Mouse (Mus musculus): Measurements from ENCODE around the gene Gm11127.

Gm11127 gene

DNA sequence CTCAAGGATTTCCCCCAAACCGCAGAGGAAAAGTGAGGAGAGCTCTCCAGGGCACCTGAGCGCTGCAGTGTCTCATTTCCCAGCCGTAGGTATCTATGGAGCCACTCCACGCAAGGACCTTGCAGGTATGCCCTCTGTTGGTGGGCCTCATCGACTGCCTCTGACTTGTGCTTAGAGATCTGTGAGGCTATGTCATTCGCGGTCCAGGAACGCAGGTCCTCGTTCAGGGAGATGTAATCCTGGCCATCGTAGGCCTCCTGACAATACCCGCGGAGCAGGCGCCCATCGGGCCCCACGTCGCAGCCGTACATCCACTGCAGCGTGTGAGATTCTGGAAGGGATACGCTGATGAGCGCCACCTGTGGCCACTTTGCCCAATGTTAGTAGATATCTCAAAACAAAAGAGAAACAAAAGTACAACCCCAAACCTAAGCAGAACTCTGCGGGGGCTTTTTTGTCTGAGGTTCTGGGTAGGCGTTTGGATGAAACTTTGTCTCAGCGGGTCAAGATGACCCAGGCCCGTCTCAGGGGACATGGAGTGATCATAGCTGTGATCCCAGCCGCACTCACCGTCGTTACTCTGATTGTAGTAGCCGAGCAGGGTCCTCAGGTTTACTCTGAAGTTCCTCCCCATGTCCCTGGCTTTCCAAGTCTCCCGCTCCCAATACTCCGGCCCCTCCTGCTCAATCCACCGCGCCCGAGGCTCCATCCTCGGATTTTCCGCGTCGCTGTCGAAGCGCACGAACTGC is 26.4 kb downstream of the Gm11127 start:
- in situ Hi-C loops (cut with MboI, MseI), result loop anchor here (5.0 kb wide), 2 partner anchors 34 to 81 kb away; no protein-coding TSS in a partner anchor

DNA sequence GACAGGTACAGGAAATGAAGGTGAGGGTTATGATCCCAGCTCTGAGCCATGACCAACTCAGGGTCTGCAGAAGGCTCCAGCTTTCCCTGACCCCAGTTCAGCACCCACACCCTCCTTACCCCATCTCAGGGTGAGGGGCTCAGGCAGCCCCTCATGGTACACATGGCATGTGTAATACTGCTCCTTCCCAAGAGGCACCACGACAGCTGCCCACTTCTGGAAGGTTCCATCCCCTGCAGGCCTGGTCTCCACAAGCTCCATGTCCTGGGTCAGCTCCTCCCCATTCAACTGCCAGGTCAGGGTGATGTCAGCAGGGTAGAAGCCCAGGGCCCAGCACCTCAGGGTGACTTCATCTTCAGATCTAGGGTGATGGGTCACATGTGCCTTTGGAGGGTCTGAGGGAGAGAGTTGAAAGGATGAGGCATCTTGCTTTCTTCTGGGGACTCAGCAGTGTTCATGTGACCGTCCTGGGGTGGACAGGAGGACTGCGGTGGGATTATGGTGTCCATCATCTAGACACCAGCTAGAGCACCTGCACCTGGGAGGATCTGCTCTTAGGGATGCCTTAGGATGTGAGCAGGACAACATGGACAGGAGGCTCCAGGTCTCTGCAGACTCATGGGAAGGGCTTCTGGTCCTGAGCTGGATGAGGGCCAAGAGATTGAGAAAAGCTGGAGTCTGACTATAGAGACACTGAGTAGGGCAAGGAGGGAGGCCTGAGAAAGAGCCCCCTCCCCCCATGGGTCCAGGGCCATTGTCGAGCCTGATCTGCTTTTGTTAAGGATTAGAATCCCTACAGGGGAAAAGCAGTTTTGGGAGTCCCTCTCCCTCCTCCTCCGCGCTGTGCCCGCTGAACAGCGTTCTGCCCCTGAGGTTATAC is 27.2 kb downstream of the Gm11127 start:
- in situ Hi-C loops (cut with MboI, MseI), result loop anchor here (5.0 kb wide), 2 partner anchors 34 to 81 kb away; no protein-coding TSS in a partner anchor

- in situ Hi-C loops (cut with MboI, MseI), result loop anchor here (5.0 kb wide), 2 partner anchors 33 to 82 kb away; no protein-coding TSS in a partner anchor
Measured at GRCm38 (mm10) chr17:36030046-36030702, 28.0 kb downstream of the Gm11127 start.

DNA sequence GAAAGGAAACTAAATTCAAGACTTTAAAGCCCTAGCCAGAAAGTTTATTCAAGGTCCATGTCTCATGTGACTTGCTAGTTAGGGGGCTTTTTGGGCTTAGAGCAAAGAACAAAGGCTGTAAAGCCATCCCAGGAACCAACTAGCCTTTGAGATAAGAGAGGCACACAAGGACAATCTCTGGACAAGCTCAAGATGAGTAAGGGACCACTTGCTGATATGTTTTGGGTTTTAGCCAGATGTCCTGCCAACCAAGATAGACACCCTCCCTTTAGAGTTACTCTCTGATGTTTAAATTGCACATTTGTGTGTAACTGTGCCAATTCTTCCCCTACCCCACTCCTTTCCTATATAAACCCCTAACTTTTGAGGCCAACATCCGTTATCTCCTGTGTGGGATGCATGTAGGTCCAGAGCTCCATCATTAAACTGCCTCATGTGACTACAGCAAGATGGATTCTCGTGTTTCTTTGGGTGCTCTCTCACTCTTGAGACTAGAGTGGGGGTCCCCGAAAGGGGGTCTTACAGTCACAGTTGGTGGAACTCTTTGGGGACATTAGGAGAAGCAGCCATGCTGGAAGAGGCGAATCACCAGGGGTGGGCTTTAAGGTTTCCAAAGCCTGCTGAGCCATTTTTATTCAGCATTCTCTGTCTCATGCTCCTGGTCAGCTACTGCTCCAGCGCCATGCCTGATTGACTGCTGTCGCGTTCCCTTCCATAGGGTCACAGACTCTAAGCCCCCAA is 29.1 kb downstream of the Gm11127 start:
- in situ Hi-C loops (cut with MboI, MseI), result no loop called here

- in situ Hi-C loops (cut with MboI, MseI), result no loop called here
Measured at GRCm38 (mm10) chr17:36027663-36028062, 30.5 kb downstream of the Gm11127 start.

GRCm38 (mm10) chr17:36025901-36026300 is 32.3 kb downstream of the Gm11127 start:
- in situ Hi-C loops (cut with MboI, MseI), result no loop called here

GRCm38 (mm10) chr17:36025197-36025596 is 33.0 kb downstream of the Gm11127 start:
- in situ Hi-C loops (cut with MboI, MseI), result no loop called here

DNA sequence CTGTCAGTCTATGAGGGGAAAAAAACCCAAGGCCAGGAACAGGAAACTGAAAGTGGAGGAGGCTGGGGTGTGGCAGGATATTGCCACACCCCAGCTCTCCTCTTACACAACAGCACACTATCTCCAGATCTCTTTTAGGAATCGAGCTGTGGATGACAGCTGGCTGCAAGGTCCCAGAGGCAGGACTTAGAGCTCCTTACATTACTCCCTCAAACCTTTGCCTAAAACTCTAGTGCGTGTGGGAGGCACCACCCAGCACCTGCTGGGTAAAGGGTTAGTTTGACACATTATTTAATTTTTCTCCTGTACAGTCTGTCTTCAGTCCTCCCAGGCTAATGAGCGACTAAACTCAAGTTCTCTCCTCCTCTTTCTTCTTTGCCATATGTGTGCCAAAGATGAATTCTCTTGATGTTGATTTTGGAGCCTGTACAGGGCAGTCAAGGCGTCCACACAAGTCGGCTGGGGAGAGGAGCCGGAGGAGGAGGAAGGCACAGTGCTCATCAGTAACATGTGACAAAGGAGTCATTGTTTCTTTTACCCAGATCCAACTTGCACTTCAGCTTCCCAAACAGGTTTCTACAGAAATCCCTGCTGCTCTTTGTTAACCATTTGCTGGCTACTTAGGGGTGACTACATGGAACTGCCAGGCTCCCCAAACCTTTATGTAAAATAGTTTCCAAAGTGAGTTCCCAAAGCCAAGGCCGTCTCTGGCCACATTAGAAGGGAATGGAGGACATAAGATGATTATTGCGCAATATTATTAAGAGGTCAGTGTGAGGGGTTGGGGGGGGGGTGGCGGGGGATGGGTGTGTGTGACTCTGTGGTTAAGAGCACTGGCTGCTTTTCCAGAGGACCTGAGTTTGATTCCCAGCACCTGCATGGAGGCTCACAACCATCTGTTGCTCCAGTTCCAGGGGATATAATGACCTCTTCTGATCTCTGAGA is 34.2 kb downstream of the Gm11127 start:
- in situ Hi-C loops (cut with MboI, MseI), result loop anchor here (25.0 kb wide), 1 partner anchor 812 kb away; the partner anchor contains the start of genes Gm16181, Lta and Tnf

GRCm38 (mm10) chr17:36022922-36023321 is 35.2 kb downstream of the Gm11127 start:
- in situ Hi-C loops (cut with MboI, MseI), result loop anchor here (25.0 kb wide), 1 partner anchor 811 kb away; the partner anchor contains the start of genes Gm16181, Lta and Tnf

DNA sequence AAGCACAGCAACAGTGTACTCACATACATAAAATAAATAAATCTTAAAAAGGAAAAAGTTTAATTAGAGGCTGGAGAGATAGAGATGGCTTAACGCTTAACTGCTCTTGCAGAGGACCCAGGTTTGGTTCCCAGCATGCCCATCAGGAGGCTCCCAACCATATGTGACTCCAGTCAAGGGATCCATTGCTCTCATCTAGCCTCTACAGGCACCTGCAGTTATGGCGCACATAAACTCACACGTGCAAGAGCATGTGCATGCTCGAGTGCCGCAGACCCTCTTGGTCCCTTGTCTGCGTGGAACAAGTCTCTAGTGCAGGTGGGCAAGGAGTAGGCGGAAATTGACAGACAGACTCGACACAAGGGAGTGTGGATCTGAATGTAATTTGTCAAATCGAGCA is 36.1 kb downstream of the Gm11127 start:
- in situ Hi-C loops (cut with MboI, MseI), result loop anchor here (25.0 kb wide), 1 partner anchor 810 kb away; the partner anchor contains the start of genes Gm16181, Lta and Tnf

DNA sequence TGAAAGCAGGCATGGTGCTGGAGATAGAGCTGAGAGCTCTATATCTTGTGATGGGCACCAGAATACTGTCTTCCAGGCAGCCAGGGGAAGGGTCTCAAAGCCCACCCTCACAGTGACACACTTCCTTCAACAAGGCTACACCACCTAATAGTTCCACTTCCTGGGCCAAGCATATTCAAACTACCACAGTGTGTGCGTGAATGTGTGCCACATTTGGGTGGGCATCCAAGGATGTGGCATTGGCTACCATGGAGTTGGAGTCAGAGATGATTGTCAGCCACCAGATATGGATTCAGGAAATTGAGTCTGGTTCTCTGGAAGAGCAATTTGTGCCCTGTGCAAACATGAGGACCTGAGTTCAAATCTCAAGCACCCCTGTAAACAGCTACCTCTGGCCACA is 36.9 kb downstream of the Gm11127 start:
- in situ Hi-C loops (cut with MboI, MseI), result loop anchor here (25.0 kb wide), 1 partner anchor 809 kb away; the partner anchor contains the start of genes Gm16181, Lta and Tnf

GRCm38 (mm10) chr17:36020191-36021073 is 37.7 kb downstream of the Gm11127 start, which contains the start of gene H2-T24:
Gene H2-T24, minus strand, starts transcription at chr17:36020560.
- in situ Hi-C loops (cut with MboI, MseI), result loop anchor here (25.0 kb wide), 1 partner anchor 808 kb away; the partner anchor contains the start of genes Gm16181, Lta and Tnf

DNA sequence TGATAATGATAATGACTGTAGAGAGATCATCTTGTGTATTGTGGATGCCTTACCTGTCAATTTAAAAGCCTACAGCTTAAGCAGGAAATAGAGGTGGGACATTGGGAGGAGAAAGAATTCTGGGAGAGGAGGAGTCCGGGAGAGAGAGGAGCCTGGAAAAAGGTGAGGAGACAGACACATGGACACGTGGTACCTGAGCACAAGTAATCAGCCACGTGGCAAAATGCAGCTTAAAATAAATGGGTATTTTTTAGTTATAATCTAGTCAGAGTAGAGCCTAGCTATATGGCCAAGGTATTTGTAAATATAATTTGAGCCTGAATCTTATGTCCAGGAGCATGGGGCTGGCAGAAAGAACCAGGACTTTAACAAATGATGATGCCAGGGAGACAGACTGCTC is 38.7 kb downstream of the Gm11127 start:
- in situ Hi-C loops (cut with MboI, MseI), result loop anchor here (25.0 kb wide), 1 partner anchor 807 kb away; the partner anchor contains the start of genes Gm16181, Lta and Tnf

- in situ Hi-C loops (cut with MboI, MseI), result loop anchor here (25.0 kb wide), 1 partner anchor 807 kb away; the partner anchor contains the start of genes Gm16181, Lta and Tnf
Measured at GRCm38 (mm10) chr17:36018979-36019378, 39.2 kb downstream of the Gm11127 start.

- in situ Hi-C loops (cut with MboI, MseI), result loop anchor here (25.0 kb wide), 1 partner anchor 805 kb away; the partner anchor contains the start of genes Gm16181, Lta and Tnf
Measured at GRCm38 (mm10) chr17:36017046-36017445, 41.1 kb downstream of the Gm11127 start.

GRCm38 (mm10) chr17:36014977-36015376 is 43.2 kb downstream of the Gm11127 start:
- in situ Hi-C loops (cut with MboI, MseI), result loop anchor here (25.0 kb wide), 1 partner anchor 803 kb away; the partner anchor contains the start of genes Gm16181, Lta and Tnf

All from T-helper 2 cell (primary cell).